Mouse (Mus musculus) midbrain, embryonic 13.5 days (tissue): Measurements from ENCODE around the gene Vmn1r103. TPM values are rescaled to one million over a fixed set of nuclear protein-coding genes. Genes with fewer than 3 reads are reported as not detected.
"Not testable (repeated sequence)": the region's sequence is repeated elsewhere in the genome, so short reads cannot be mapped to it uniquely, and the experiment has no call there.

Experiments
- ATAC-seq: fragments of 200-750 bp; cut with Nextera tagmentation; 2 replicates; pipeline ENCODE4 v1.8.0; 2017; ENCODE audit warnings: mild to moderate bottlenecking, moderate TSS enrichment, moderate library complexity
- H3K27ac ChIP-seq: fragments of 300-500 bp; sonication (generic); 2 replicates; pipeline ENCODE4 v1.5.1; 2015; ENCODE audit warnings: inconsistent platforms, mild to moderate bottlenecking, moderate library complexity
- H3K27me3 ChIP-seq: fragments of 300-500 bp; sonication (generic); 2 replicates; pipeline ENCODE4 v1.6.1; 2015; ENCODE audit warnings: mild to moderate bottlenecking, inconsistent platforms
- H3K36me3 ChIP-seq: fragments of 300-500 bp; sonication (generic); 2 replicates; pipeline ENCODE4 v1.6.1; 2015; ENCODE audit warnings: mild to moderate bottlenecking, inconsistent platforms
- H3K4me1 ChIP-seq: fragments of 300-500 bp; sonication (generic); replicated peaks from 2 replicates; pipeline ENCODE4 v1.6.1; 2015; ENCODE audit warnings: inconsistent platforms
- H3K4me2 ChIP-seq: fragments of 300-500 bp; sonication (generic); replicated peaks from 2 replicates; pipeline ENCODE4 v1.6.1; 2015; ENCODE audit warnings: moderate library complexity, mild to moderate bottlenecking, inconsistent platforms
- H3K4me3 ChIP-seq: fragments of 300-500 bp; sonication (generic); replicated peaks from 2 replicates; pipeline ENCODE4 v1.5.1; 2015; ENCODE audit warnings: mild to moderate bottlenecking, inconsistent platforms
- H3K9ac ChIP-seq: fragments of 300-500 bp; sonication (generic); replicated peaks from 2 replicates; pipeline ENCODE4 v1.6.1; 2015; ENCODE audit warnings: mild to moderate bottlenecking, inconsistent platforms
- H3K9me3 ChIP-seq: fragments of 300-500 bp; sonication (generic); 2 replicates; pipeline ENCODE4 v1.6.1; 2016; ENCODE audit warnings: mild to moderate bottlenecking, inconsistent platforms
- WGBS: fragments of 180-500 bp; shearing (Covaris S2); methylation state at CpG from one replicate; pipeline ENCODE4 v1.1.7; 2015; 5-methylcytosine and 5-hydroxymethylcytosine counted together
- polyA plus RNA-seq: library from polyadenylated mRNA; unstranded; fragments of >200 nt; fragmentation: Nextera tagmentation; extraction: Ambion mirVana; gene quantifications from 2 replicates; pipeline ENCODE4 v1.2.1, GENCODE M21; 2015

Gene Vmn1r103
- polyA plus RNA-seq, result not detected in 2 replicates

- H3K4me2 ChIP-seq, H3K27me3 ChIP-seq, H3K9me3 ChIP-seq, H3K9ac ChIP-seq, ATAC-seq, H3K4me3 ChIP-seq, H3K4me1 ChIP-seq, H3K27ac ChIP-seq, H3K36me3 ChIP-seq: not testable (repeated sequence)
- no CpG with 5 or more reads among the region's 3 CpGs for WGBS
These were observed at the start of gene Vmn1r103 for GRCm38 (mm10) chr7:20510434-20510833. TSS of gene Vmn1r103 (minus strand) at chr7:20510534.

- no CpG with 5 or more reads among the region's 1 CpGs for WGBS
These were observed 35.3 kb upstream of the Vmn1r103 start, which contains the start of gene Gm5726 for GRCm38 (mm10) chr7:20545657-20546056. TSS of gene Gm5726 (minus strand) at chr7:20545757.

GRCm38 (mm10) chr7:20533537-20533936 lies 23.2 kb upstream of the Vmn1r103 start, which contains the start of gene Vmn1r104:
TSS of gene Vmn1r104 (plus strand) at chr7:20533837.
- H3K36me3 ChIP-seq, H3K4me1 ChIP-seq, H3K27me3 ChIP-seq, ATAC-seq, H3K27ac ChIP-seq, H3K9ac ChIP-seq, H3K4me3 ChIP-seq, H3K9me3 ChIP-seq, H3K4me2 ChIP-seq: not testable (repeated sequence)
- no CpG with 5 or more reads among the region's 3 CpGs for WGBS

More at GRCm38 (mm10) chr7:20545657-20546056, 35.3 kb upstream of the Vmn1r103 start, which contains the start of gene Gm5726:
- not testable (repeated sequence) for H3K27ac ChIP-seq, H3K36me3 ChIP-seq, H3K4me2 ChIP-seq, H3K9ac ChIP-seq, H3K4me3 ChIP-seq, ATAC-seq, H3K27me3 ChIP-seq, H3K4me1 ChIP-seq, H3K9me3 ChIP-seq

- not testable (repeated sequence) for ATAC-seq, H3K27me3 ChIP-seq, H3K27ac ChIP-seq, H3K4me1 ChIP-seq, H3K4me2 ChIP-seq, H3K9ac ChIP-seq, H3K36me3 ChIP-seq, H3K4me3 ChIP-seq, H3K9me3 ChIP-seq
- no CpG with 5 or more reads among the region's 5 CpGs for WGBS
These were observed 35.5 kb downstream of the Vmn1r103 start, which contains the start of gene Gm10670 for GRCm38 (mm10) chr7:20474825-20475224. TSS of gene Gm10670 (minus strand) at chr7:20474925.

Other genes starting within 250 kb of the Vmn1r103 start
- gene Gm5890, start 247.7 kb downstream of the Vmn1r103 start, polyA plus RNA-seq, result not detected in 2 replicates
- gene Gm4133, start 176.5 kb downstream of the Vmn1r103 start, polyA plus RNA-seq, result not detected in 2 replicates
- gene Gm5728, start 135.1 kb downstream of the Vmn1r103 start, polyA plus RNA-seq, result not detected in 2 replicates
- not detected in 2 replicates for gene Vmn1r100, start 92.6 kb downstream of the Vmn1r103 start, polyA plus RNA-seq
- not detected in 2 replicates for gene Vmn1r101, start 67.9 kb downstream of the Vmn1r103 start, polyA plus RNA-seq
- not detected in 2 replicates for gene Gm10670, start 35.6 kb downstream of the Vmn1r103 start, polyA plus RNA-seq
- gene Vmn1r104, start 23.3 kb upstream of the Vmn1r103 start, polyA plus RNA-seq, result not detected in 2 replicates
- gene Gm5726, start 35.2 kb upstream of the Vmn1r103 start, polyA plus RNA-seq, result not detected in 2 replicates
- not detected in 2 replicates for gene Gm4141, start 65.7 kb upstream of the Vmn1r103 start, polyA plus RNA-seq
- gene Gm4513, start 88.5 kb upstream of the Vmn1r103 start, polyA plus RNA-seq, result not detected in 2 replicates
- gene Vmn1r107, start 158.4 kb upstream of the Vmn1r103 start, polyA plus RNA-seq, result not detected in 2 replicates
- not detected in 2 replicates for gene Vmn1r111, start 192.7 kb upstream of the Vmn1r103 start, polyA plus RNA-seq
- not detected in 2 replicates for gene Gm10668, start 220.1 kb upstream of the Vmn1r103 start, polyA plus RNA-seq